Mouse (Mus musculus) forebrain, embryonic 13.5 days (tissue): Measurements from ENCODE around the gene Cit. TPM values are rescaled to one million over a fixed set of nuclear protein-coding genes. Genes with fewer than 3 reads are reported as not detected.

Experiments
- ATAC-seq: fragments of 200-750 bp; cut with Nextera tagmentation; 2 replicates; pipeline ENCODE4 v1.8.0; 2017
- H3K27ac ChIP-seq: fragments of 300-500 bp; sonication (generic); 2 replicates; pipeline ENCODE4 v1.5.1; 2015; ENCODE audit warnings: inconsistent platforms, mild to moderate bottlenecking, moderate library complexity
- H3K27me3 ChIP-seq: fragments of 300-500 bp; sonication (generic); 2 replicates; pipeline ENCODE4 v1.6.1; 2015; ENCODE audit warnings: mild to moderate bottlenecking, inconsistent platforms
- H3K36me3 ChIP-seq: fragments of 300-500 bp; sonication (generic); 2 replicates; pipeline ENCODE4 v1.6.1; 2015; ENCODE audit warnings: mild to moderate bottlenecking, inconsistent platforms; ENCODE audit not compliant: poor library complexity, severe bottlenecking
- H3K4me1 ChIP-seq: fragments of 300-500 bp; sonication (generic); 2 replicates; pipeline ENCODE4 v1.6.1; 2015; ENCODE audit warnings: inconsistent platforms
- H3K4me2 ChIP-seq: fragments of 300-500 bp; sonication (generic); 2 replicates; pipeline ENCODE4 v1.6.1; 2015; ENCODE audit warnings: inconsistent platforms, mild to moderate bottlenecking, moderate library complexity
- H3K4me3 ChIP-seq: fragments of 300-500 bp; sonication (generic); 2 replicates; pipeline ENCODE4 v1.5.1; 2015; ENCODE audit warnings: mild to moderate bottlenecking, inconsistent platforms
- H3K9ac ChIP-seq: fragments of 300-500 bp; sonication (generic); 2 replicates; pipeline ENCODE4 v1.6.1; 2015; ENCODE audit warnings: mild to moderate bottlenecking, inconsistent platforms
- H3K9me3 ChIP-seq: fragments of 300-500 bp; sonication (generic); replicated peaks from 2 replicates; pipeline ENCODE4 v1.6.1; 2016; ENCODE audit warnings: inconsistent platforms
- WGBS: fragments of 180-500 bp; shearing (Covaris S2); methylation state at CpG from one replicate; pipeline ENCODE4 v1.1.7; 2015; 5-methylcytosine and 5-hydroxymethylcytosine counted together
- polyA plus RNA-seq: library from polyadenylated mRNA; unstranded; fragments of >200 nt; fragmentation: Nextera tagmentation; extraction: Ambion mirVana; gene quantifications from 2 replicates; pipeline ENCODE4 v1.2.1, GENCODE M21; 2015

Cit gene
- polyA plus RNA-seq, 1 experiment from 2014 or later, result 30.8 TPM

DNA sequence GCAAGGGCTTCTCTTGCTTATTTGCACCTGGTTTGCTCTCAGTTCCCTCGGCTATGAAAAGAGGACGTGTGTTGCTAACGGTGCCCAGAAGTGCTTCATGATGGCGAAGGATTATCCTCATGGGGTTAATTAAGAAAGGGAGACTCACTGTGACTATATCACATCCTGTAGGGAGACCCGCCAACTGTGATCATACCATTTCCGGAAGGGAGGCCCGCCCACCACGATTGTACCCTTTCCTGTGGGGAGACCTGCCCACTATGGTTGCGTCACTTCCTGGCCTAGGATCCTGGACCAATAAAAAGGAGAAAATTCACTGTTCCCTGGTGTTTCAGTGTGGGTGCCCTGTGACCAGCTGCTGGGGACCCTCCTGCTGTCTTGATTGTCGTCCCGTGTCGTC lies 9.3 kb downstream of the Cit start:
- no peak overlapping the region for H3K4me2 ChIP-seq
- no peaks in the 10 kb centered on the region for H3K27me3 ChIP-seq
- no peak overlapping the region for H3K9ac ChIP-seq
- H3K9me3 ChIP-seq, result no peaks in the 10 kb centered on the region
- H3K36me3 ChIP-seq, result peaks cover 67% of the 10 kb centered on the region
- no peak overlapping the region for H3K4me3 ChIP-seq
- no peak overlapping the region for H3K27ac ChIP-seq
- no peak for ATAC-seq
- WGBS, result 87% methylated on average over 12 of the region's 12 CpGs
- peaks cover 4% of the 10 kb centered on the region for H3K4me1 ChIP-seq

DNA sequence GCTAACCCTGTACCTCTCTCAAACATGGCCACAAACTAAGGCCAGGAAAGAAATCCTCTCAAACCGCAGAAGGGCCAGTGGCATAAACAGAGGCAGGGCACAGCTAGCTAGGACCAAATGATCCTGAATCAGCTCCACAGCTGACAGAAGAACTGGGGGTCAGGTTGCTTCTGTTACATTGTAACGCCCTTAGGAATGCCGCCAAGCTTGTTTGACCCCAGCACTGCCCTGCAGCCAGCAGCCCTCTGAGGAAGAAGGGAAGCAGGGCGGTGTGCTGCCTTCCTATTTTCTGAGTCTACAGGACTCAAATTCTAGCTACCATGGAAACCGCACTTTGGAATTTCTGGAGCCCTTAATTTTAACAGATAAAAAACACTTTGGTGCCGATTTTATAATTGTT lies 13.6 kb downstream of the Cit start:
- H3K9ac ChIP-seq, result no peak overlapping the region
- no peak overlapping the region for H3K27ac ChIP-seq
- ATAC-seq, result no peak
- no peak overlapping the region for H3K4me3 ChIP-seq
- no peak overlapping the region for H3K4me2 ChIP-seq
- 0 out of 2 replicates have a peak, but pooled peaks cover 4% of the 10 kb centered on the region for H3K4me1 ChIP-seq
- WGBS, result 82% methylated on average over 6 of the region's 6 CpGs
- no peaks in the 10 kb centered on the region for H3K27me3 ChIP-seq
- H3K36me3 ChIP-seq, result peaks cover 71% of the 10 kb centered on the region
- no peaks in the 10 kb centered on the region for H3K9me3 ChIP-seq

DNA sequence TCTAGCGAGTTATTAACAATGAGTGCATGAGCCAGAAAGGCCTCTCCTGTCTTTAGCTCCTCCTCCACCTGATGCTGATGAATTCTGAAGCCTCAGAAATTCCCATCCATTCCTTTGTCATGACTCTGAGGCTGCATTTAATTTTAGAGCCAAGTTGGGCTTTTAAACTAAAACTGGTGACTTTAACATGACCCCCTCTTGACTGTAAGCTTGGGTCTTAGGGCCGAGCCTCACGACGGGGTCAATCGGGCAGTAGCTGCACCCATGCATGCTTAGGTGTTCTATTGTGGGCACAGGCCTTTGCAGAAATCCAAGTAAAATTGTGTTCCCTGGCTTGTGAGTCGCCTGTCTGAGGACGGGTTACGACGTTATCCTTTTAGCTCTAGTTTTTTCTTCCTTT lies 14.4 kb downstream of the Cit start:
- 86% methylated on average over 9 of the region's 9 CpGs for WGBS
- Histone ChIP-seq H3K9ac (no peak overlapping the region), H3K27ac (no peak overlapping the region; the same call in 1 of the 2 replicates)

GRCm38 (mm10) chr5:115861991-115862390 lies 16.9 kb downstream of the Cit start:
- ATAC-seq, result no peak
- Histone ChIP-seq H3K27ac (no peak overlapping the region), H3K4me2 (no peak overlapping the region), H3K36me3 (peaks cover 67% of the 10 kb centered on the region), H3K4me3 (no peak overlapping the region), H3K27me3 (no peaks in the 10 kb centered on the region), H3K9ac (no peak overlapping the region), H3K9me3 (no peaks in the 10 kb centered on the region), H3K4me1 (0 out of 2 replicates have a peak, but pooled peaks cover 4% of the 10 kb centered on the region)
- WGBS, result 78% methylated on average over 10 of the region's 10 CpGs

More for the DNA sequence above, 14.4 kb downstream of the Cit start:
- Histone ChIP-seq H3K4me2 (no peak overlapping the region), H3K9me3 (no peaks in the 10 kb centered on the region), H3K27me3 (no peaks in the 10 kb centered on the region), H3K36me3 (peaks cover 70% of the 10 kb centered on the region), H3K4me1 (0 out of 2 replicates have a peak, but pooled peaks cover 4% of the 10 kb centered on the region), H3K4me3 (no peak overlapping the region)
- ATAC-seq, result no peak

DNA sequence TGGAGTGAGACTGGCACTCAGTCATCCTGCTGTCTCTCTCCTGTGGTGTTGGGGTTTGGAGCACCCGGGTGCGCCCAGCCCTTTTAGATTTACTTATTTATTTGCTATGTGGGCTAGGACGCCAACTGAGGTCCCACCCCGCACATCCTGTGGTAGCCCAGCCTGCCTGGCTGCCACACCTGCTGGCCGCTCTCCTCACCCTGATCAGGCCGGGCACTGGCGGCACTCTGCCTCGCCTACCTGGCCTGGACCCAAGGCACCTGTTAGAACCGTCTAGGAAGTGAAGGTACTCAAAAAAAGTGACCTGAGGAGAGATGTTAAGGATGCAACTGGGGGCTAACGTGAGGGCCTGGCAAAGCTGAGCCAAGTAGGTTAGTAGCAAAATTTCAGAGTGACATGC lies 17.4 kb downstream of the Cit start:
- Histone ChIP-seq H3K27me3 (no peaks in the 10 kb centered on the region), H3K27ac (no peak overlapping the region), H3K4me1 (0 out of 2 replicates have a peak, but pooled peaks cover 4% of the 10 kb centered on the region), H3K9ac (no peak overlapping the region), H3K4me3 (no peak overlapping the region), H3K9me3 (no peaks in the 10 kb centered on the region), H3K4me2 (no peak overlapping the region), H3K36me3 (peaks cover 66% of the 10 kb centered on the region)
- ATAC-seq, result no peak
- 94% methylated on average over 10 of the region's 10 CpGs for WGBS

DNA sequence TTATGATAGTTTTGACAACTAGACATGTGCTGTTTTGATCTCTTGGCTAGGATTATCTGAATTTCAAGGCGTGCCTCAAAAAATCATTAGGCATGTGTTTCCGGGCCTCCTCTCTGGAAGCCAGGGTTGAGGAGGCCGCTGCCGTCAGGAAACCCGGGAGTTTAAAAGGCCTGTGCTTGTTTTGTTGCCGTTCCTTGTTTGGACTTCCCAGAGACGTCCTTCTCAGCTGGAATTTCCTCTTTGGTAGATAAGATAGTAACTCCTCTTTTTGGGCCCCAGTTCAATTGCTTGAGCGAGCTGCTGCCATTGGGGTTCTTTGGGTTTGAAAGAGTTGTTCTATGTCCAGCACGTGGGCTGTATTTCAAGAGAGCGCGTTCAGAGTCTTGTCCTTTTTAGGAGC lies 21.2 kb downstream of the Cit start:
- H3K27ac ChIP-seq, result no peak overlapping the region
- no peaks in the 10 kb centered on the region for H3K9me3 ChIP-seq
- H3K4me1 ChIP-seq, result peaks cover 10% of the 10 kb centered on the region; the same call in 1 of the 2 replicates
- no peak overlapping the region for H3K4me2 ChIP-seq
- WGBS, result 83% methylated on average over 11 of the region's 11 CpGs
- ATAC-seq, result no peak
- peaks cover 48% of the 10 kb centered on the region for H3K36me3 ChIP-seq
- H3K9ac ChIP-seq, result no peak overlapping the region
- H3K27me3 ChIP-seq, result no peaks in the 10 kb centered on the region
- H3K4me3 ChIP-seq, result no peak overlapping the region

- ATAC-seq, result no peak
- no peak overlapping the region for H3K4me2 ChIP-seq
- 64% methylated on average over 12 of the region's 12 CpGs for WGBS
- peaks cover 27% of the 10 kb centered on the region for H3K36me3 ChIP-seq
- no peak overlapping the region for H3K4me3 ChIP-seq
- no peak overlapping the region for H3K9ac ChIP-seq
- H3K27ac ChIP-seq, result no peak overlapping the region; the same call in 1 of the 2 replicates
- no peaks in the 10 kb centered on the region for H3K27me3 ChIP-seq
- H3K4me1 ChIP-seq, result peaks cover 6% of the 10 kb centered on the region; the same call in 1 of the 2 replicates
- no peaks in the 10 kb centered on the region for H3K9me3 ChIP-seq
Measured at GRCm38 (mm10) chr5:115868540-115868939, 23.5 kb downstream of the Cit start.

- H3K4me3 ChIP-seq, result no peak overlapping the region
- peaks cover 29% of the 10 kb centered on the region for H3K36me3 ChIP-seq
- H3K4me1 ChIP-seq, result peaks cover 6% of the 10 kb centered on the region; the same call in 1 of the 2 replicates
- no peak overlapping the region for H3K27ac ChIP-seq
- H3K27me3 ChIP-seq, result no peaks in the 10 kb centered on the region
- no peak for ATAC-seq
- H3K4me2 ChIP-seq, result no peak overlapping the region
- no peak overlapping the region for H3K9ac ChIP-seq
- WGBS, result 90% methylated on average over 15 of the region's 15 CpGs
- no peaks in the 10 kb centered on the region for H3K9me3 ChIP-seq
Measured at GRCm38 (mm10) chr5:115869198-115869597, 24.1 kb downstream of the Cit start.

GRCm38 (mm10) chr5:115871153-115871552 lies 26.1 kb downstream of the Cit start:
- Histone ChIP-seq H3K4me2 (no peak overlapping the region), H3K4me3 (no peak overlapping the region), H3K9ac (no peak overlapping the region), H3K27ac (no peak overlapping the region), H3K9me3 (no peaks in the 10 kb centered on the region), H3K4me1 (peaks cover 6% of the 10 kb centered on the region; the same call in 1 of the 2 replicates), H3K27me3 (no peaks in the 10 kb centered on the region), H3K36me3 (peaks cover 32% of the 10 kb centered on the region)
- ATAC-seq, result no peak
- WGBS, result 95% methylated on average over 10 of the region's 10 CpGs

DNA sequence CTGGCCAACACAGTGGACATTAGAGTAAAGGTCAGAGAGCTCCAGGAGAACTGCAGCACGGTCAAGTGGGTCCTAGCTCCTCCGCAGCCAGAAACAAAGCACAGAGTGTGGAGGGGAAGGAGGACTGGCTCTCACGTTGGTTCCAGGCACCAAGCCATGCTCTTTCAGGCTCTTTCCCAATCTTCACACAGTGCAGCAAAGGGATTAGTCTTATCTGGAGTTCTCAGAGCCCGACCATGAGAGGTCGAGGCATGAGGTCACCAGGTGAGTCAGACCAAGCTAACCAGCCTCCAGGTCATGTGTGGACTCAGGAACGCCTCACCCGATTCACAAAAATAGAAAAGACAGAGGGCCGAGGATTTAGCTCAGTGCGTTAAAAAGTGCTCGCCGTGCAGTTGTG lies 27.0 kb downstream of the Cit start:
- Histone ChIP-seq H3K27me3 (no peaks in the 10 kb centered on the region), H3K9ac (no peak overlapping the region), H3K4me1 (peaks cover 6% of the 10 kb centered on the region; the same call in 1 of the 2 replicates), H3K4me3 (no peak overlapping the region), H3K36me3 (peaks cover 27% of the 10 kb centered on the region), H3K27ac (no peak overlapping the region), H3K4me2 (no peak overlapping the region), H3K9me3 (no peaks in the 10 kb centered on the region)
- no peak for ATAC-seq
- 89% methylated on average over 11 of the region's 11 CpGs for WGBS

DNA sequence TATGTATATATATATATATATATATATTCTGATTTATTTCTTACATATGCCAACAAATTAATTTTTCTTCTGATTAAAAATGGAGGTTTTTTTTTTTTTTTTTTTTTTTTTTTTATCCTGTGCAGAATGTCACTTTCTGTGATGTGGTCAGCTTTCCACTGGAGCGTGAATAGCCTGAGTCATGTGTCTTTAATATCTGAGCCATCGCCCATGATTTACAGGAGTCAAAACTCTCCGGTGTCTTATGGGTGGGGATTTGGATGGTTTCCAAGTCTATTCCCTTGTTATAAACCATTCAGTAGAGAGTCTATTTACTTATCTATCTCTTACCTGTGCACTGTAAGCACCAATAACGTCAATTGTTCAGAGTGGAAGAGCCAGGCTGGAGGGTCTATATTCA lies 27.9 kb downstream of the Cit start:
- no peak overlapping the region for H3K4me2 ChIP-seq
- H3K9me3 ChIP-seq, result no peaks in the 10 kb centered on the region
- H3K9ac ChIP-seq, result no peak overlapping the region
- 87% methylated on average over 4 of the region's 4 CpGs for WGBS
- no peak overlapping the region for H3K27ac ChIP-seq
- H3K4me3 ChIP-seq, result no peak overlapping the region
- peaks cover 6% of the 10 kb centered on the region; the same call in 1 of the 2 replicates for H3K4me1 ChIP-seq
- no peak for ATAC-seq
- no peaks in the 10 kb centered on the region for H3K27me3 ChIP-seq
- H3K36me3 ChIP-seq, result peaks cover 27% of the 10 kb centered on the region

GRCm38 (mm10) chr5:115877425-115877824 lies 32.3 kb downstream of the Cit start:
- no peaks in the 10 kb centered on the region for H3K27me3 ChIP-seq
- 94% methylated on average over 6 of the region's 6 CpGs for WGBS

DNA sequence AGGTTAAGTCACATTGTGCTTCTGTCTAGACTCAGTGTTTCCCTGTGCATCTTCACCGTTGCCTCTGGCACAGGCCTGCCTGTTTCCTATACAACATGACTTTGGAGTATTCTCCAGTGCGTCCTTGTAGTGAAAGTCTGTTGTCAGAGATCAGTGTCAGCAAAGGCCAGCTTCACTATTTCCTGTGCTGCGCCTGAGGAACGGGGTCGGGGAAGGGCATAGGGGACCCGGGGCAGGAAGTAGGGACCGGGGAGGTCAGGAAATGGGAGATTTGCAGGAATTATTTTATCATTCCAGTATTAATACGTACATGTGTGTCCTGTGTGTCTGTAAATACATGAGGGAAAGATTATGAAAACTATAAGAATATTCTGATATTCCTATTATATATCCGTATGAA lies 37.1 kb downstream of the Cit start:
- Histone ChIP-seq H3K4me3 (no peak overlapping the region), H3K4me2 (no peak overlapping the region), H3K36me3 (peaks cover 41% of the 10 kb centered on the region), H3K9ac (no peak overlapping the region), H3K27me3 (no peaks in the 10 kb centered on the region), H3K4me1 (no peaks in the 10 kb centered on the region), H3K9me3 (no peaks in the 10 kb centered on the region), H3K27ac (no peak overlapping the region)
- WGBS, result 93% methylated on average over 9 of the region's 9 CpGs
- ATAC-seq, result no peak

More at GRCm38 (mm10) chr5:115877425-115877824, 32.3 kb downstream of the Cit start:
- no peak overlapping the region for H3K4me3 ChIP-seq
- H3K36me3 ChIP-seq, result peaks cover 40% of the 10 kb centered on the region
- no peak overlapping the region for H3K27ac ChIP-seq
- H3K4me2 ChIP-seq, result no peak overlapping the region
- ATAC-seq, result no peak
- no peak overlapping the region for H3K9ac ChIP-seq
- no peaks in the 10 kb centered on the region for H3K9me3 ChIP-seq
- H3K4me1 ChIP-seq, result no peaks in the 10 kb centered on the region
